Mouse (Mus musculus) hindbrain, embryonic 12.5 days (tissue): ENCODE measurements around the gene Rbm4. TPM values are rescaled to one million over a fixed set of nuclear protein-coding genes. Genes with fewer than 3 reads are reported as not detected.
A peak's percentile ranks its signal among the peaks of the same experiment; 100 is the strongest.

Experiments used
- ATAC-seq: fragments of 200-750 bp; cut with Nextera tagmentation; 2 replicates; pipeline ENCODE4 v1.8.0; 2017; ENCODE audit warnings: moderate TSS enrichment; ENCODE audit not compliant: low FRiP score
- H3K27ac ChIP-seq: fragments of 300-500 bp; sonication (generic); 2 replicates; pipeline ENCODE4 v1.5.1; 2016; ENCODE audit warnings: mild to moderate bottlenecking
- H3K27me3 ChIP-seq: fragments of 300-500 bp; sonication (generic); 2 replicates; pipeline ENCODE4 v1.6.1; 2016; ENCODE audit warnings: mild to moderate bottlenecking
- H3K36me3 ChIP-seq: fragments of 300-500 bp; sonication (generic); 2 replicates; pipeline ENCODE4 v1.6.1; 2016; ENCODE audit warnings: mild to moderate bottlenecking
- H3K4me1 ChIP-seq: fragments of 300-500 bp; sonication (generic); 2 replicates; pipeline ENCODE4 v1.6.1; 2016
- H3K4me2 ChIP-seq: fragments of 300-500 bp; sonication (generic); replicated peaks from 2 replicates; pipeline ENCODE4 v1.6.1; 2016; ENCODE audit warnings: mild to moderate bottlenecking
- H3K4me3 ChIP-seq: fragments of 300-500 bp; sonication (generic); 2 replicates; pipeline ENCODE4 v1.5.1; 2016; ENCODE audit warnings: mild to moderate bottlenecking
- H3K9ac ChIP-seq: fragments of 300-500 bp; sonication (generic); 2 replicates; pipeline ENCODE4 v1.6.1; 2016; ENCODE audit warnings: mild to moderate bottlenecking, moderate library complexity
- H3K9me3 ChIP-seq: fragments of 300-500 bp; sonication (generic); replicated peaks from 2 replicates; pipeline ENCODE4 v1.6.1; 2016; ENCODE audit warnings: mild to moderate bottlenecking
- WGBS: fragments of 180-500 bp; shearing (Covaris S2); methylation state at CpG from one replicate; pipeline ENCODE4 v1.1.7; 2016; 5-methylcytosine and 5-hydroxymethylcytosine counted together
- polyA plus RNA-seq: library from polyadenylated mRNA; unstranded; fragments of >200 nt; fragmentation: Nextera tagmentation; extraction: Ambion mirVana; gene quantifications from 2 replicates; pipeline ENCODE4 v1.2.1, GENCODE M21; 2016

Gene Rbm4
- polyA plus RNA-seq, 1 experiment from 2014 or later = 94.8 TPM

DNA sequence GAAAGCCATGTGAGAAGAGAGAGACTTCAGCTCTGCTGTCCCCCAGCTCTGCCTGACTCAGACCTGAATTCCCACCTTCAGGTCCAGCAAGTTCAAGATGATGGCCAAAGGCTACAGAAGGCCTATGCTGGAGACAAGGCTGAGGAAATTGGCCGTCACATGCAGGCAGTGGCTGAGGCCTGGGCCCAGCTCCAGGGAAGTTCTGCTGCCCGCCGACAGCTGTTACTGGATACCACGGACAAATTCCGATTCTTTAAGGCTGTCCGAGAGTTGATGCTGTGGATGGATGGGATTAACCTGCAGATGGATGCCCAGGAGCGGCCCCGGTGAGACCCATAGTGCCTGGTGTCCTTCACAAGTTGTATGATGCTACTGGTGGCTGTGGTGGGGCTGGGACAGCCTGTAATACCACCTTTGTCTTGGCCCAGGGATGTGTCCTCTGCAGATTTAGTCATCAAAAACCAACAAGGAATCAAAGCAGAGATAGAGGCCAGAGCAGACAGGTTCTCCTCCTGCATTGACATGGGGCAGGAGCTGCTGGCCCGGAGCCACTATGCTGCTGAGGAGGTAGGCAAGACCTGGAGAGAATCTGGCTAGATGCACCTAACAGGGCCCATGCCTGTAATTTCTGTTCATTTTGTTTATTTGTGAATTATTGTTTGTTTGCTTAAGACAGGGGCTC is 45.9 kb downstream of the Rbm4 start:
- 92% methylated on average over 9 of the region's 9 CpGs for WGBS
- no peaks in the 10 kb centered on the region for H3K9me3 ChIP-seq
- H3K4me2 ChIP-seq = no peak overlapping the region
- H3K4me1 ChIP-seq = no peaks in the 10 kb centered on the region
- H3K4me3 ChIP-seq = no peak overlapping the region
- H3K27ac ChIP-seq = no peak overlapping the region
- peaks cover 89% of the 10 kb centered on the region for H3K36me3 ChIP-seq
- no peak for ATAC-seq
- peak overlapping the region; percentile 8; the same call in 1 of the 2 replicates for H3K9ac ChIP-seq
- H3K27me3 ChIP-seq = no peaks in the 10 kb centered on the region

DNA sequence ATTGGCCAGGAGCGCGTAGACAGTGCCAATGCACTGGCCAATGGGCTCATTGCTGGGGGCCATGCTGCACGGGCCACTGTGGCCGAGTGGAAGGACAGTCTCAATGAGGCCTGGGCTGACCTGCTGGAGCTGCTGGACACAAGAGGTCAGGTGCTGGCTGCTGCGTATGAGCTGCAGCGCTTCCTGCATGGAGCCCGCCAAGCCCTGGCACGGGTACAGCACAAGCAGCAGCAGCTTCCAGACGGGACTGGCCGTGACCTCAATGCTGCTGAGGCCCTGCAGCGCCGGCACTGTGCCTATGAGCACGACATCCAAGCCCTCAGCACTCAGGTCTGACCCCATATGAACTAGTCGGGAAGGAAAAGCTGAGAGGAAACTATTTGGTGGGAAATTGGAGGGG is 47.1 kb downstream of the Rbm4 start:
- Histone ChIP-seq H3K4me2 (no peak overlapping the region), H3K9ac (no peak overlapping the region), H3K36me3 (peaks cover 90% of the 10 kb centered on the region), H3K4me1 (no peaks in the 10 kb centered on the region), H3K4me3 (no peak overlapping the region), H3K27ac (no peak overlapping the region), H3K9me3 (no peaks in the 10 kb centered on the region), H3K27me3 (no peaks in the 10 kb centered on the region)
- ATAC-seq = no peak
- WGBS = 86% methylated on average over 14 of the region's 14 CpGs

DNA sequence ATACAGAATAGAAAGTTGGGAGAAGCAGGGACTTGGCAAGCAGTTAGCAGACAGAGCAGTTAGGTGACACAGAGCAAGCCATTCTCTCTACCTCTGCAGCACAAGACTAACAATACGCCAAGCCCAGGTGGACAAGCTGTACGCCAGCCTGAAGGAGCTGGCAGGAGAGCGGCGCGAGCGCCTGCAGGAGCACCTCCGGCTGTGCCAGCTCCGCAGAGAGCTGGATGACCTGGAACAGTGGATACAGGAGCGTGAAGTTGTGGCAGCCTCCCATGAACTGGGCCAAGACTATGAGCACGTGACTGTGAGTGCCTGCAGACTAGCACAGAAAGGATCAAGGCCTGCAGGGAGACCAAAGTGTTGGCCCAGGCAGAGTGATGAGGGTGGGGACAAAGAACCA is 48.0 kb downstream of the Rbm4 start:
- 89% methylated on average over 10 of the region's 10 CpGs for WGBS
- Histone ChIP-seq H3K4me3 (no peak overlapping the region), H3K4me2 (no peak overlapping the region), H3K27ac (no peak overlapping the region), H3K36me3 (peaks cover 90% of the 10 kb centered on the region), H3K9ac (no peak overlapping the region), H3K27me3 (no peaks in the 10 kb centered on the region), H3K4me1 (no peaks in the 10 kb centered on the region), H3K9me3 (no peaks in the 10 kb centered on the region)
- ATAC-seq = no peak

DNA sequence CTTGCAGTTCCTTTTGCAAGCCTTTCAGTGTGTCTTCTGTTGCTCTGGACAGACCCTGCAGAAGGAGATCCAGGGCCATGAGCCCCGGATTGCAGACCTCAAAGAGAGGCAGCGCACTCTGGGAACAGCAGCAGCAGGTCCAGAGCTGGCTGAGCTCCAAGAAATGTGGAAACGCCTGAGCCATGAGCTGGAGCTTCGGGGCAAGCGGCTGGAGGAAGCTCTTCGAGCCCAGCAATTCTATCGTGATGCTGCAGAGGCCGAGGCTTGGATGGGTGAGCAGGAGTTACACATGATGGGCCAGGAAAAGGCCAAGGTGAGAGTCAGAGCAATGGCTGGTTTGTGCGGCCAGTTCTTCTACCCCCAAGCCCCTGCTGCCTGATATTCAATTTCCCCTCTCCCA is 48.6 kb downstream of the Rbm4 start:
- Histone ChIP-seq H3K27ac (no peak overlapping the region), H3K27me3 (no peaks in the 10 kb centered on the region), H3K4me2 (no peak overlapping the region), H3K36me3 (peaks cover 90% of the 10 kb centered on the region), H3K9me3 (no peaks in the 10 kb centered on the region), H3K9ac (no peak overlapping the region), H3K4me1 (no peaks in the 10 kb centered on the region), H3K4me3 (no peak overlapping the region)
- no peak for ATAC-seq
- 80% methylated on average over 9 of the region's 9 CpGs for WGBS

DNA sequence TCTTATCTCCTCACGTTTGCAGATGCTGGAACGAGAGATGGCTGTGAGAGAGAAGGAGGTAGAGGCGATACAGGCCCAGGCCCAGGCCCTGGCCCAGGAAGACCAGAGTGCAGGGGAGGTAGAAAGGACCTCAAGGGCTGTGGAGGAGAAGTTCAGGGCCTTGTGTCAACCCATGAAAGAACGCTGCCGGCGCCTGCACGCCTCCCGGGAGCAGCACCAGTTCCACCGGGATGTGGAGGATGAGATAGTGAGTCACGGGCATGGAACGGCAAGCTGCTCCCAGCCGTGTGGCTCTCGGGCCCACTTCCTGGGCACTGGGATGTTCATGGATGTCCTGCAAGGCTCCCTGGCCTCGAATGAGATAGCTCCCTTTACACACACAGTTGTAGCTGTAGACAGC is 49.7 kb downstream of the Rbm4 start:
- 86% methylated on average over 14 of the region's 14 CpGs for WGBS
- Histone ChIP-seq H3K9me3 (no peaks in the 10 kb centered on the region), H3K4me1 (no peaks in the 10 kb centered on the region), H3K9ac (no peak overlapping the region), H3K27ac (no peak overlapping the region), H3K4me2 (no peak overlapping the region), H3K4me3 (no peak overlapping the region), H3K27me3 (no peaks in the 10 kb centered on the region), H3K36me3 (peaks cover 90% of the 10 kb centered on the region)
- ATAC-seq = no peak

DNA sequence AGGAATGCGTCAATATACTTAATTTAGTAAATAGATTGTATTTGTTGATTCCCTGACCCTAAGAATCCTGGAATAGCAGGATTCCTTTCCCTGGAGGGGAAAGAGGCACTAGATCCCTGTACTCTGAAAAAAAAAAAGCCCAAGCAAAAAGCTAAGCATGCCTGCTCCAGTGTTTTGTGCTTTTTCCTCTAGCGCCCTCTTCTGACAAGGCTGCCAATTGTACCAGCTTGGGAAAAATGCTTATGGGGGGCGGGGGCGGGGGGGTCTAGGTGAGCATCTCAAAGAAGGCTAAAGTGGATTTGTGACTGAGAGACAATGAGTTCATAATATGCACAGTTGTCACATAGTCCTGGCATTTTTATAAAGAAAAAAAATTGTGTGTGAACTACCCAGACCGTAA is 50.2 kb downstream of the Rbm4 start:
- Histone ChIP-seq H3K4me1 (no peaks in the 10 kb centered on the region), H3K9ac (no peak overlapping the region), H3K36me3 (peaks cover 87% of the 10 kb centered on the region), H3K27me3 (no peaks in the 10 kb centered on the region), H3K4me3 (no peak overlapping the region), H3K27ac (no peak overlapping the region), H3K9me3 (no peaks in the 10 kb centered on the region), H3K4me2 (no peak overlapping the region)
- WGBS = 40% methylated on average over 5 of the region's 5 CpGs
- ATAC-seq = no peak

DNA sequence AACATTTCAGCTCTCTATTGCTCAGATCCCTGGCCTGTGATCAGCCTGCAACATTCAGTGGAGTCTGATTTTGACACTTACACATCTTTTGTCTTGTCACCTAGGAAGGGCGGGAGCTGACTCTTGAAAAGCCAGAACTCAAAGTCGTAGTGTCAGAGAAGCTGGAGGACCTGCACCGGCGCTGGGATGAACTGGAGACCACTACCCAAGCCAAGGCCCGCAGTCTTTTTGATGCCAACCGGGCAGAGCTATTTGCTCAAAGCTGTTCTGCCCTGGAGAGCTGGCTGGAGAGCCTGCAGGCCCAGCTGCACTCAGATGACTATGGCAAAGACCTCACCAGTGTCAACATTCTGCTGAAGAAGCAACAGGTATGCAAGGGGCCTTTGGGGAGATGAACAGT is 51.5 kb downstream of the Rbm4 start:
- peaks cover 87% of the 10 kb centered on the region for H3K36me3 ChIP-seq
- 92% methylated on average over 6 of the region's 6 CpGs for WGBS

DNA sequence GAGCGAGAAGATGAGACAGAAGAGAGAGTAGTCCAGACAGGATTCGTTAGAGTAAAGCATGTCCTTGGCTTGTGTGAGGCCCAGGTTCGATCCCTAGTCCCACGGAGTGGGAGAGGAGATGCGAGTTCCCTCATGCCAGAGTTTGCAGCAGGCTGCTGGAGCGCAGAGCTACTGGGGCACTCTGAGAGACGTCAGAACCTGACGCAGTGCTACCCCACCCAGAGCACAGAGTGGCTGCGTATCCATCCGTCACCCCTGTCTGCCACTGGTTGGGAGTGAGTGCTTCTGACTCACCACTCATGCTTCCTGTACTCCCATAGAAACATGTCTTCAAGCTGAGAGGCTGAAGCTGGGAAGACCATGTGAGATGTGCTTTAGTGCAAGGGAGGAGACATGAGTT is 52.2 kb downstream of the Rbm4 start:
- Histone ChIP-seq H3K4me1 (no peaks in the 10 kb centered on the region), H3K4me2 (no peak overlapping the region), H3K4me3 (no peak overlapping the region), H3K36me3 (peaks cover 86% of the 10 kb centered on the region), H3K27me3 (no peaks in the 10 kb centered on the region), H3K9me3 (no peaks in the 10 kb centered on the region), H3K9ac (no peak overlapping the region), H3K27ac (no peak overlapping the region)
- ATAC-seq = no peak
- WGBS = 80% methylated on average over 10 of the region's 10 CpGs

More for the DNA sequence above, 51.5 kb downstream of the Rbm4 start:
- no peak overlapping the region for H3K4me2 ChIP-seq
- no peak for ATAC-seq
- H3K4me3 ChIP-seq = no peak overlapping the region
- no peaks in the 10 kb centered on the region for H3K9me3 ChIP-seq
- H3K4me1 ChIP-seq = no peaks in the 10 kb centered on the region
- no peaks in the 10 kb centered on the region for H3K27me3 ChIP-seq
- no peak overlapping the region for H3K27ac ChIP-seq
- H3K9ac ChIP-seq = no peak overlapping the region

DNA sequence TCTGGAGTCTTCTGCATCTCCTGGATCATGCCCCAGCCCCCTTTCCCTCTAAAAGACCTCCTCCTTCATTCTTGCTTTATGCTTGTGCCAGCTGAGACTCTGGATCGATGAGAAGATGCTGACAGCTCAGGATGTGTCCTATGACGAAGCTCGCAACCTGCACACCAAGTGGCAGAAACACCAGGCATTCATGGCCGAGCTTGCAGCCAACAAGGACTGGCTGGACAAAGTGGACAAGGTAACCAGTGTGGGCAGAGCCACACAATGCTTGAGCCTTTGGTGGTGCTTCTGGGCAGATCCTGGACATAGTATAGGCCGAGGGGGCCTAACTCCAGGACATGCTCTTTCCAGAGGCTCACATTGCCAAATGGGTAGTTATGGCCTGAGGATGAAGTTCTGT is 53.9 kb downstream of the Rbm4 start:
- no peak overlapping the region for H3K27ac ChIP-seq
- no peak for ATAC-seq
- H3K4me1 ChIP-seq = no peaks in the 10 kb centered on the region
- no peak overlapping the region for H3K9ac ChIP-seq
- H3K4me2 ChIP-seq = no peak overlapping the region
- no peaks in the 10 kb centered on the region for H3K9me3 ChIP-seq
- 93% methylated on average over 5 of the region's 5 CpGs for WGBS
- no peak overlapping the region for H3K4me3 ChIP-seq
- peaks cover 81% of the 10 kb centered on the region for H3K36me3 ChIP-seq
- H3K27me3 ChIP-seq = no peaks in the 10 kb centered on the region

DNA sequence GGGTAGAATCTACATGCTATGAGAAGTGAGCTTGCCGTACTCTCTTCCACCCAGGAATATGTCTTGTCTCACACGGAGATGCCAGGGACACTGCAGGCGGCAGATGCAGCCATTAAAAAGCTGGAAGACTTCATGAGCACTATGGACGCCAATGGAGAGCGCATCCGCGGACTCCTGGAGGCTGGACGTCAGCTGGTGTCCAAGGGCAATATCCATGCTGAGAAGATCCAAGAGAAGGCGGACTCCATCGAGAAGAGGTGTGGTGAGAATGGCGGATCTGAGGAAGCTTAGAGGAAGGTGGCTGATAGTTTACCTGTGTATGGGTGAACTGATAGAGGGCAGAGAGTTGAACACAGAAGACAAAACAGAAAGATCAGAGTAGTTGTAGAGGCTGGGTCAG is 54.6 kb downstream of the Rbm4 start:
- H3K36me3 ChIP-seq = peaks cover 81% of the 10 kb centered on the region
- no peaks in the 10 kb centered on the region for H3K27me3 ChIP-seq
- no peak for ATAC-seq
- H3K4me3 ChIP-seq = no peak overlapping the region
- WGBS = 90% methylated on average over 11 of the region's 11 CpGs
- no peak overlapping the region for H3K4me2 ChIP-seq
- H3K9me3 ChIP-seq = no peaks in the 10 kb centered on the region
- no peaks in the 10 kb centered on the region for H3K4me1 ChIP-seq
- H3K27ac ChIP-seq = no peak overlapping the region
- H3K9ac ChIP-seq = no peak overlapping the region

DNA sequence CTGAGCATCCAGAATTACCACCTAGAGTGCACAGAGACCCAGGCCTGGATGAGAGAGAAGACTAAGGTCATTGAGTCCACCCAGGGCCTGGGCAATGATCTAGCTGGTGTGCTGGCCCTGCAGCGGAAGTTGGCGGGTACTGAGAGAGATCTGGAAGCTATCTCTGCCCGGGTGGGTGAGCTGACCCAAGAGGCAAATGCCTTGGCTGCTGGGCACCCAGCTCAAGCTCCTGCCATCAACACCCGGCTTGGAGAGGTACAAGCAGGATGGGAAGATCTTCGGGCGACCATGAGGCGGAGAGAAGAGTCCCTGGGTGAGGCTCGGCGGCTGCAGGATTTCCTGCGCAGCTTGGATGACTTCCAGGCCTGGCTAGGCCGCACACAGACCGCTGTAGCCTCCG is 55.8 kb downstream of the Rbm4 start:
- H3K4me3 ChIP-seq = no peak overlapping the region
- H3K4me2 ChIP-seq = no peak overlapping the region
- no peak overlapping the region for H3K9ac ChIP-seq
- H3K4me1 ChIP-seq = no peaks in the 10 kb centered on the region
- H3K27me3 ChIP-seq = no peaks in the 10 kb centered on the region
- H3K9me3 ChIP-seq = no peaks in the 10 kb centered on the region
- H3K36me3 ChIP-seq = peaks cover 88% of the 10 kb centered on the region
- no peak overlapping the region for H3K27ac ChIP-seq
- ATAC-seq = no peak
- 88% methylated on average over 13 of the region's 13 CpGs for WGBS
